Mouse (Mus musculus) T-helper 17 cell (primary cell): ENCODE measurements around the gene Ppfia1.

Experiments used
- in situ Hi-C, 2 experiments: fragments of 300-600 bp; cut with MboI, MseI; formaldehyde crosslinking; loops; 1 replicate in 1 of 2; 2 replicates in 1 of 2; pipeline ENCODE4 v1.15.1; 2025; ENCODE audit warnings: high pct_unique_total_duplicates in 2 of 2

Ppfia1 gene

GRCm38 (mm10) chr7:144432920-144433319 lies 120.6 kb downstream of the Ppfia1 start:
- in situ Hi-C loops: no loop called here

GRCm38 (mm10) chr7:144427460-144427859 lies 126.1 kb downstream of the Ppfia1 start:
- in situ Hi-C loops: loop anchor here (5.0 kb wide), 1 partner anchor 210 kb away; no protein-coding TSS in a partner anchor
